Mouse (Mus musculus) MEL (cell line): Measurements from ENCODE around the gene Arhgef38.

Experiments
- CTCF ChIP-seq, 3 experiments: IDR thresholded peaks in 2 of 3; conservative IDR thresholded peaks in 1 of 3; 2 replicates each; pipeline ENCODE4 v1.5.1; 2011 to 2012; ENCODE audit warnings: low read length in 3 of 3, low read depth in 2 of 3, mild to moderate bottlenecking in 2 of 3, improper control_type of control experiment in 1 of 3, inconsistent platforms in 1 of 3, mixed read lengths in 1 of 3, moderate library complexity in 1 of 3; ENCODE audit not compliant: control insufficient read depth in 1 of 3, insufficient read depth in 1 of 3, poor library complexity in 1 of 3, severe bottlenecking in 1 of 3
- ETS1 ChIP-seq: IDR thresholded peaks from 2 replicates; pipeline ENCODE4 v1.6.1; 2012; ENCODE audit warnings: low read depth, mild to moderate bottlenecking, inconsistent platforms, low read length, improper control_type of control experiment, moderate library complexity
- POLR2AphosphoS2 ChIP-seq: IDR thresholded peaks from 2 replicates; pipeline ENCODE4 v1.6.1; 2011; ENCODE audit warnings: low read length, improper control_type of control experiment
- SMC3 ChIP-seq: IDR thresholded peaks from 2 replicates; pipeline ENCODE4 v1.6.1; 2011; ENCODE audit warnings: low read depth, low read length, improper control_type of control experiment
- TCF12 ChIP-seq: IDR thresholded peaks from 2 replicates; pipeline ENCODE4 v1.6.1; 2014; ENCODE audit warnings: low read depth, mild to moderate bottlenecking, inconsistent platforms, low read length, improper control_type of control experiment, moderate library complexity
- ZC3H11A ChIP-seq: IDR thresholded peaks from 2 replicates; pipeline ENCODE4 v1.6.1; 2012; ENCODE audit warnings: low read depth, mild to moderate bottlenecking, inconsistent platforms, low read length, improper control_type of control experiment
- ZNF384 ChIP-seq: IDR thresholded peaks from 2 replicates; pipeline ENCODE4 v1.6.1; 2012; ENCODE audit warnings: low read depth, mild to moderate bottlenecking, inconsistent platforms, low read length, improper control_type of control experiment

DNA sequence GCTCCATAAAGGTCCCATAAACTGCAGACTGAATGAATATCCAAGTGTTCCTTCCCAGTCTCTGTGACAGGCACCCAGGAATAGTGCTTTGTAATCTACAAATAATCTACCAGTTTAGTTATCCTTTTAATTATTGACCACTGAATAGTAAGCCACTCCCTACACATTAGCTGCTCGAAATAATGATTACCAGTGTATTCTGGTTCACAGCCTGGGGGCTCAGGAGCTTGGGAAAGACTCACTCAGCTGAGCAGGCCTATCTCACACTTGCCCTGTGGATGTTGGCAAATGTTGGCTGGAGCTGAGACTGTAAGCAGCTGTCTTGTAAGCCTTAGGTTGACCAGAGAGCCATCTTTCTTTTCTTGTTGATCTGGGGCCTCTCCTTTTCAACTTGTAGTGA is 7.2 kb upstream of the Arhgef38 start:
- no peak for TF ChIP-seq ZNF384
- no peak for TF ChIP-seq ZC3H11A
- TF ChIP-seq TCF12, result no peak
- no peak for TF ChIP-seq POLR2AphosphoS2
- TF ChIP-seq SMC3, result no peak
- no peak for TF ChIP-seq CTCF (IDR thresholded peaks at IDR 0.05 in 2 of 3, conservative IDR thresholded peaks at IDR 0.05 in 1 of 3; ENCODE audit: control insufficient read depth in 1 of 3, insufficient read depth in 1 of 3, low read depth in 2 of 3, low read length in 3 of 3, poor library complexity in 1 of 3, severe bottlenecking in 1 of 3)
- no peak for TF ChIP-seq ETS1
